Mouse (Mus musculus) stomach, postnatal 0 days (tissue): ENCODE results near the gene Rsph14. TPM values are rescaled to one million over a fixed set of nuclear protein-coding genes. Genes with fewer than 3 reads are reported as not detected.
A peak's percentile ranks its signal among the peaks of the same experiment; 100 is the strongest.

Source experiments
- ATAC-seq: fragments of 200-750 bp; cut with Nextera tagmentation; 2 replicates; pipeline ENCODE4 v1.8.0; 2017; ENCODE audit not compliant: low FRiP score, low TSS enrichment
- DNase-seq: peaks from one replicate; pipeline ENCODE4 v3.0.0-alpha.2; 2016; ENCODE audit warnings: low spot score
- H3K27ac ChIP-seq: fragments of 300-500 bp; sonication (generic); replicated peaks from 2 replicates; pipeline ENCODE4 v1.5.1; 2014; ENCODE audit warnings: mild to moderate bottlenecking, control low read depth
- H3K27me3 ChIP-seq: fragments of 300-500 bp; sonication (generic); 2 replicates; pipeline ENCODE4 v1.6.1; 2014; ENCODE audit warnings: low read length; ENCODE audit not compliant: control insufficient read depth, insufficient read depth
- H3K36me3 ChIP-seq: fragments of 300-500 bp; sonication (generic); 2 replicates; pipeline ENCODE4 v1.6.1; 2014; ENCODE audit warnings: low read length, mixed read lengths; ENCODE audit not compliant: control insufficient read depth, insufficient read depth
- H3K4me1 ChIP-seq: fragments of 300-500 bp; sonication (generic); replicated peaks from 2 replicates; pipeline ENCODE4 v1.6.1; 2014; ENCODE audit warnings: antibody characterized with exemption; ENCODE audit not compliant: control insufficient read depth, insufficient read depth
- H3K4me2 ChIP-seq: fragments of 300-500 bp; sonication (generic); replicated peaks from 2 replicates; pipeline ENCODE4 v1.6.1; 2014; ENCODE audit warnings: low read depth, mild to moderate bottlenecking, control low read depth, moderate library complexity
- H3K4me3 ChIP-seq: fragments of 300-500 bp; sonication (generic); 2 replicates; pipeline ENCODE4 v1.5.1; 2014; ENCODE audit warnings: low read depth, low read length, control low read depth
- H3K9ac ChIP-seq: fragments of 300-500 bp; sonication (generic); 2 replicates; pipeline ENCODE4 v1.6.1; 2014; ENCODE audit warnings: mild to moderate bottlenecking, low read length, control low read depth, mixed read lengths
- H3K9me3 ChIP-seq: fragments of 300-500 bp; sonication (generic); 2 replicates; pipeline ENCODE4 v1.6.1; 2016; ENCODE audit warnings: low read length; ENCODE audit not compliant: control insufficient read depth
- CTCF ChIP-seq: IDR thresholded peaks from 2 replicates; pipeline ENCODE4 v1.5.1; 2016; ENCODE audit warnings: antibody characterized with exemption, low read depth, mild to moderate bottlenecking, moderate library complexity
- EP300 ChIP-seq: optimal IDR thresholded peaks from 2 replicates; pipeline ENCODE3; 2016; ENCODE audit warnings: antibody characterized with exemption
- WGBS: fragments of 180-500 bp; shearing (Covaris S2); extraction: QIAGEN DNeasy Blood & Tissue Kit; methylation state at CpG from one replicate; pipeline ENCODE4 v1.1.7; 2014; 5-methylcytosine and 5-hydroxymethylcytosine counted together
- polyA plus RNA-seq: library from polyadenylated mRNA; unstranded; fragments of >200 nt; fragmentation: Nextera tagmentation; extraction: Ambion mirVana; gene quantifications from 2 replicates; pipeline ENCODE4 v1.2.1, GENCODE M21; 2015

Gene Rsph14
- polyA plus RNA-seq, 1 experiment from 2014 or later: not detected

GRCm38 (mm10) chr10:74973026-74973425, 59.4 kb downstream of the Rsph14 start:
- WGBS: 72% methylated on average over 6 of the region's 6 CpGs
- no peak for ATAC-seq
- DNase-seq: no peak
- no peaks in the 10 kb centered on the region for H3K27me3 ChIP-seq
- no peak overlapping the region for H3K4me3 ChIP-seq
- no peaks in the 10 kb centered on the region for H3K36me3 ChIP-seq
- H3K27ac ChIP-seq: no peak overlapping the region
- no peak overlapping the region for H3K4me2 ChIP-seq
- H3K4me1 ChIP-seq: no peaks in the 10 kb centered on the region
- H3K9me3 ChIP-seq: no peaks in the 10 kb centered on the region
- TF ChIP-seq CTCF (peak; percentile 16; the same call in 1 of the 2 replicates), EP300 (no peak)
- no peak overlapping the region for H3K9ac ChIP-seq

GRCm38 (mm10) chr10:74969266-74969665, 63.1 kb downstream of the Rsph14 start:
- H3K4me1 ChIP-seq: no peaks in the 10 kb centered on the region
- TF ChIP-seq CTCF (no peak), EP300 (no peak)
- 88% methylated on average over 2 of the region's 2 CpGs for WGBS
- H3K27me3 ChIP-seq: no peaks in the 10 kb centered on the region
- H3K27ac ChIP-seq: no peak overlapping the region
- no peak overlapping the region for H3K9ac ChIP-seq
- ATAC-seq: no peak
- no peaks in the 10 kb centered on the region for H3K9me3 ChIP-seq
- no peak overlapping the region for H3K4me2 ChIP-seq
- no peak for DNase-seq
- no peaks in the 10 kb centered on the region for H3K36me3 ChIP-seq
- H3K4me3 ChIP-seq: no peak overlapping the region

GRCm38 (mm10) chr10:74967651-74968267, 64.6 kb downstream of the Rsph14 start:
- Histone ChIP-seq H3K27me3 (no peaks in the 10 kb centered on the region), H3K4me2 (peak overlapping the region; percentile 96), H3K36me3 (no peaks in the 10 kb centered on the region), H3K4me3 (peak overlapping the region; percentile 62), H3K27ac (no peak overlapping the region), H3K4me1 (no peaks in the 10 kb centered on the region), H3K9ac (peak overlapping the region; percentile 55), H3K9me3 (no peaks in the 10 kb centered on the region)
- WGBS: 8% methylated on average over 25 of the region's 25 CpGs
- DNase-seq: no peak
- TF ChIP-seq EP300 (no peak), CTCF (no peak)
- ATAC-seq: peak; percentile 28; the same call in 1 of the 2 replicates

- Histone ChIP-seq H3K36me3 (no peaks in the 10 kb centered on the region), H3K27me3 (no peaks in the 10 kb centered on the region), H3K4me1 (no peaks in the 10 kb centered on the region), H3K4me2 (peak within 1 kb of the TSS; percentile 96), H3K27ac (0 out of 2 replicates have a peak within 1 kb of the TSS, but pooled peaks have one; percentile 24), H3K4me3 (peak within 1 kb of the TSS; percentile 62), H3K9me3 (no peaks in the 10 kb centered on the region), H3K9ac (peak within 1 kb of the TSS; percentile 55)
- WGBS: under 1% methylated on average over 56 of the region's 83 CpGs
- TF ChIP-seq CTCF: peak; percentile 56
- no peak for TF ChIP-seq EP300
- ATAC-seq: peak; percentile 98
- peak; percentile 95 for DNase-seq
Observed at GRCm38 (mm10) chr10:74966850-74967451, 65.4 kb downstream of the Rsph14 start, which contains the start of gene Gnaz. Gnaz (plus strand) TSS chr10:74967177.

GRCm38 (mm10) chr10:74964380-74964779, 68.0 kb downstream of the Rsph14 start:
- Histone ChIP-seq H3K9ac (no peak overlapping the region), H3K4me2 (no peak overlapping the region), H3K27ac (no peak overlapping the region), H3K27me3 (no peaks in the 10 kb centered on the region), H3K36me3 (no peaks in the 10 kb centered on the region), H3K4me1 (no peaks in the 10 kb centered on the region), H3K4me3 (no peak overlapping the region), H3K9me3 (no peaks in the 10 kb centered on the region)
- no peak for TF ChIP-seq EP300
- no peak for TF ChIP-seq CTCF
- ATAC-seq: no peak
- DNase-seq: no peak
- 66% methylated on average over 1 of the region's 1 CpGs for WGBS

GRCm38 (mm10) chr10:74952830-74953443, 79.4 kb downstream of the Rsph14 start:
- Histone ChIP-seq H3K36me3 (no peaks in the 10 kb centered on the region), H3K27ac (no peak overlapping the region), H3K4me1 (no peaks in the 10 kb centered on the region), H3K4me2 (no peak overlapping the region), H3K9ac (no peak overlapping the region), H3K9me3 (no peaks in the 10 kb centered on the region), H3K4me3 (no peak overlapping the region), H3K27me3 (no peaks in the 10 kb centered on the region)
- whole genome bisulfite sequencing: 29% methylated on average over 9 of the region's 9 CpGs
- DNase-seq (no peak), ATAC-seq (no peak)
- TF ChIP-seq EP300 (no peak), CTCF (no peak)
